Mouse (Mus musculus): ENCODE measurements around the gene Eif5a.

The Eif5a gene

DNA sequence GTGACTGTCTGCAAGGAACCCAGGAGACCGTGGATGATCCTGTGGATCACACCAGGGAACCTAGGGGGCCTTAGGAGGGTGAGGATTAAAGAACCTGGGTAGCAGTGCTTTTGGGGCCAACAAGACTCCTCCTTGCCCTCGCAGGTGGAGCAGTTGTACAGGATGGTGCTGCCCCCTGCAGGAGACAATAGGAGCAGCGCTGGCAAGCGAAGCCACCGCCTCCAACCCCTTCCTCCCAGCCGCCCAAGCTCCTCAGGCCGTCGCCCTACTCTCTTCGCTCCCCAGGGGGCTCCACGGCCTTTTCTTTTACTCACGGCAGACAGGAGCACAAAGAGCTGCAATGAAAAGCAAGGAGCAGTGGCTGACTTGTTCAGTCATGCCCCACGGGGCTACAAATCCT is 44.9 kb downstream of the Eif5a start:
- peak; percentile 86 for DNase-seq (ENCODE audit: extremely low spot score)

- no peak for DNase-seq (ENCODE audit: extremely low spot score)
Measured at GRCm38 (mm10) chr11:69876186-69876585, 45.6 kb downstream of the Eif5a start.

GRCm38 (mm10) chr11:69872451-69872850 is 49.3 kb downstream of the Eif5a start:
- DNase-seq (ENCODE audit: extremely low spot score): no peak

DNA sequence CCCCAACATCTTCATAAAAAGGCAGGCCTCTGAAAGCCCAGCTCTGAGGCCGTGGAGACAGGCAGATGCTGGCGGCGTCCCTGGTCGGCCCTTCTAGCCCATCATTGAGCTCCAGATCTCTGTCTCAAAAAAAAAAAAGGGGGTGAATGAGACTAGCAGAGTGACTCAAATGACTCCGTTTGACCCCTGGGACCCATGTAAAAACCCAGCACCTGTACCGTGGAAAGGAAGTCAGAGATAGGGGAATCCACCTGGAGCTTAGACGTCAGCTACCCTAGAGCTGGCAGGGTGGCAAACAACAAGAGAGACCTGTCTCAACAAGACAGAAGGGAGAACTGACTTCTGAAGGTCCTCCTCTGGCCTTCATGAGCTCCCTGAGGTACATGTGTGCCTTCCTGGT is 49.9 kb downstream of the Eif5a start:
- DNase-seq (ENCODE audit: extremely low spot score): no peak

GRCm38 (mm10) chr11:69870289-69871069 is 51.3 kb downstream of the Eif5a start:
- no peak for DNase-seq (ENCODE audit: extremely low spot score)

GRCm38 (mm10) chr11:69867335-69867734 is 54.4 kb downstream of the Eif5a start:
- no peak for DNase-seq (ENCODE audit: extremely low spot score)
